Mouse (Mus musculus) C2C12 (cell line): ENCODE data around the gene Ago4.

Source experiments
- CEBPB ChIP-seq: IDR thresholded peaks from one replicate; pipeline ENCODE4 v1.6.1; 2011; ENCODE audit warnings: low read depth, mild to moderate bottlenecking, control low read depth, moderate library complexity
- CTCF ChIP-seq: IDR thresholded peaks from one replicate; pipeline ENCODE4 v1.5.1; 2011; ENCODE audit not compliant: control insufficient read depth, insufficient read depth, insufficient read length
- MAX ChIP-seq: IDR thresholded peaks from one replicate; pipeline ENCODE4 v1.6.1; 2011; ENCODE audit warnings: mild to moderate bottlenecking, control low read depth
- MYOD1 ChIP-seq: IDR thresholded peaks from one replicate; pipeline ENCODE4 v1.6.1; 2011; ENCODE audit warnings: low read depth; ENCODE audit not compliant: control insufficient read depth, insufficient read length
- MYOG ChIP-seq: IDR thresholded peaks from one replicate; pipeline ENCODE4 v1.6.1; 2011; ENCODE audit not compliant: control insufficient read depth, insufficient read length; ENCODE audit errors: extremely low read depth
- USF1 ChIP-seq: IDR thresholded peaks from one replicate; pipeline ENCODE4 v1.6.1; 2011; ENCODE audit warnings: low read depth, mild to moderate bottlenecking, control low read depth, moderate library complexity

GRCm38 (mm10) chr4:126495942-126496790 is 37.1 kb downstream of the Ago4 start:
- TF ChIP-seq MYOD1: no peak
- TF ChIP-seq CTCF: no peak
- TF ChIP-seq MAX: no peak
- no peak for TF ChIP-seq CEBPB
- TF ChIP-seq MYOG: no peak
- TF ChIP-seq USF1: no peak
